Mouse (Mus musculus): Measurements from ENCODE around the gene Mrpl21. TPM values are rescaled to one million over a fixed set of nuclear protein-coding genes. Genes with fewer than 3 reads are reported as not detected.

The Mrpl21 gene
- total and polyA plus RNA-seq, 3 experiments, result 145 to 159 TPM; not detected in 1

- no peak for TF ChIP-seq USF2 (IDR thresholded peaks at IDR 0.05; ENCODE audit: borderline replicate concordance in 1 of 2, insufficient read depth in 1 of 2, low read depth in 1 of 2, low read length in 2 of 2)
- no peak for TF ChIP-seq CTCF (IDR thresholded peaks at IDR 0.05 in 2 of 3, conservative IDR thresholded peaks at IDR 0.05 in 1 of 3; ENCODE audit: control insufficient read depth in 1 of 3, insufficient read depth in 1 of 3, low read depth in 2 of 3, low read length in 3 of 3, poor library complexity in 1 of 3, severe bottlenecking in 1 of 3)
- TF ChIP-seq JUND (IDR thresholded peaks at IDR 0.05; ENCODE audit: low read depth, low read length), result no peak
- TF ChIP-seq ETS1 (IDR thresholded peaks at IDR 0.05; ENCODE audit: low read depth, low read length), result peak; percentile 84
- TF ChIP-seq TBP (IDR thresholded peaks at IDR 0.05; ENCODE audit: low read depth, low read length), result no peak
- TF ChIP-seq UBTF (IDR thresholded peaks at IDR 0.05; ENCODE audit: borderline replicate concordance, insufficient read depth, low read depth, low read length), result no peak
- TF ChIP-seq GABPA (IDR thresholded peaks at IDR 0.05; ENCODE audit: low read depth, low read length), result no peak
These were observed 41.6 kb downstream of the Mrpl21 start (continued) for GRCm38 (mm10) chr19:3324271-3324811.

DNA sequence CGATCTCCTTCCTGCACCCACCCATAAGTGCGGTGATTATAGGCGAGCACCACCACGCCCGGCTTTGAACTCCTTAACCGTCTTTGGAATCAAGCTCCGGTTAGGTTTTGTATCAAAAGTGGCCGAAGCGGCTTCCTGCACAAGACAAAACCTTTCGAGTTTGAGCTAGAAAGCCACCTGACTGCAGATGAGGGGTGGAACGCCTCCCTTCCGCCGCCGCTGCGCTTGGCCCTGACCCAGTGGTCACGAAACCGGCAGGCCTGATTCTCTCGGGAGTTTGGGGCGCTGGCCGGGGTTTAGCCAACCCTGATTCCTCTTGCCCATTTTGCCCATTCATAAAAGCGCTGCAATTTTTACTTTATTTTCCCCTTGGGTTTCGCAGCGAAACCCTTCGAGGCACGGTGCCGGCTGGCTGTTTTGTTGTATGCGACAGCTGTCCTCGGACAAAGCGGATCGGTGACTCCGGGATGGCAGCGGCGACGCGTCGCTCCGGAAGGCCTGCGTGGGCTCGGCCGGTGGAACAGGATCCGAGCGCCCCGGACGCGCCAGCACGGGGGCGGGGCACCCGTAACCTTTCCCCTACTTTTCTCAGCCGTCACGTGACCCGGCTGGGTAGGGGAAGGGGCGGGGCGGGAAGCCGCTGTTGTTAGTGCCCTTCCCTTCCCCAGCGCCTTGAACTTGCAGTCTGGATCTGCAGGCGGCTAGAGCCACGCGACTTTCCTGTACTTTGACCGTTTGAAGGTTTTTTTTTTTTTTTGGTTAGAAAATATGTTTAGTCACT, 42.4 kb downstream of the Mrpl21 start:
- Histone ChIP-seq H3K27me3 (ENCODE audit: control insufficient read depth in 1 of 2, insufficient read depth in 2 of 2, low read length in 2 of 2) (no peaks in the 10 kb centered on the region), H3K36me3 (ENCODE audit: control insufficient read depth in 1 of 2, insufficient read depth in 2 of 2, low read length in 2 of 2) (peaks cover 0 to 11% of the 10 kb centered on the region in 2 experiments; a peak in 2 of 4 replicates), H3K9ac (ENCODE audit: control insufficient read depth, low read depth, low read length, poor library complexity, severe bottlenecking) (peak overlapping the region; percentile 79), H3K27ac (ENCODE audit: control insufficient read depth, low read depth, low read length) (peak overlapping the region; percentile 92), H3K9me3 (replicated peaks; ENCODE audit: insufficient read depth, low read length) (no peaks in the 10 kb centered on the region), H3K4me3 (ENCODE audit: control insufficient read depth in 1 of 2, insufficient read depth in 1 of 2, low read depth in 2 of 2, low read length in 2 of 2) (peak overlapping the region; percentile 68 to 99), H3K4me1 (ENCODE audit: control insufficient read depth in 1 of 2, insufficient read depth in 2 of 2, low read length in 2 of 2) (peaks cover 9 to 21% of the 10 kb centered on the region in 2 experiments), H3K79me2 (ENCODE audit: control insufficient read depth, insufficient read depth, low read length, poor library complexity) (peaks cover 1% of the 10 kb centered on the region)
- peak; percentile 95 for DNase-seq (ENCODE audit: low read depth, low spot score)
- TF ChIP-seq CHD2 (IDR thresholded peaks at IDR 0.05; ENCODE audit: low read length) (no peak), ZNF384 (IDR thresholded peaks at IDR 0.05; ENCODE audit: low read depth, low read length) (peak; percentile 88), NELFE (IDR thresholded peaks at IDR 0.05; ENCODE audit: low read depth, low read length) (peak; percentile 71), CTCF (IDR thresholded peaks at IDR 0.05 in 2 of 3, conservative IDR thresholded peaks at IDR 0.05 in 1 of 3; ENCODE audit: control insufficient read depth in 1 of 3, insufficient read depth in 1 of 3, low read depth in 2 of 3, low read length in 3 of 3, poor library complexity in 1 of 3, severe bottlenecking in 1 of 3) (no peak), KAT2A (conservative IDR thresholded peaks at IDR 0.05; ENCODE audit: low read depth, low read length) (no peak), POLR2A (IDR thresholded peaks at IDR 0.05; ENCODE audit: control insufficient read depth in 1 of 2, insufficient read depth in 1 of 2, low read depth in 1 of 2, low read length in 2 of 2, poor library complexity in 1 of 2) (peak; percentile 31 to 80; a peak in 3 of 4 replicates), BHLHE40 (IDR thresholded peaks at IDR 0.05; ENCODE audit: borderline replicate concordance, low read depth, low read length) (peak; percentile 81), MAZ (IDR thresholded peaks at IDR 0.05; ENCODE audit: low read depth, low read length) (peak; percentile 53; the same call in 1 of the 2 replicates), MXI1 (IDR thresholded peaks at IDR 0.05; ENCODE audit: low read depth, low read length) (peak; percentile 89), RAD21 (IDR thresholded peaks at IDR 0.05; ENCODE audit: low read depth, low read length) (no peak), GABPA (IDR thresholded peaks at IDR 0.05; ENCODE audit: low read depth, low read length) (no peak), ZKSCAN1 (IDR thresholded peaks at IDR 0.05; ENCODE audit: low read depth, low read length) (no peak), ZC3H11A (IDR thresholded peaks at IDR 0.05; ENCODE audit: low read depth, low read length) (no peak), E2F4 (IDR thresholded peaks at IDR 0.05; ENCODE audit: borderline replicate concordance, low read depth, low read length) (no peak), USF1 (IDR thresholded peaks at IDR 0.05; ENCODE audit: low read depth, low read length) (peak; percentile 99), MAFK (IDR thresholded peaks at IDR 0.05; ENCODE audit: borderline replicate concordance, low read depth, low read length) (no peak), TAL1 (IDR thresholded peaks at IDR 0.05; ENCODE audit: low read length) (no peak), SMC3 (IDR thresholded peaks at IDR 0.05; ENCODE audit: low read depth, low read length) (no peak), ETS1 (IDR thresholded peaks at IDR 0.05; ENCODE audit: low read depth, low read length) (peak; percentile 62), SIN3A (IDR thresholded peaks at IDR 0.05; ENCODE audit: low read length) (peak; percentile 81; the same call in 1 of the 2 replicates), NRF1 (IDR thresholded peaks at IDR 0.05; ENCODE audit: insufficient read depth, low read depth, low read length, poor library complexity, severe bottlenecking) (no peak), JUND (IDR thresholded peaks at IDR 0.05; ENCODE audit: low read depth, low read length) (no peak), EP300 (IDR thresholded peaks at IDR 0.05; ENCODE audit: low read depth in 1 of 2, low read length in 2 of 2) (peak in 1 of 2 experiments; percentile 64; a peak in 2 of 4 replicates), ZMIZ1 (IDR thresholded peaks at IDR 0.05; ENCODE audit: low read depth, low read length) (peak; percentile 55), GATA1 (IDR thresholded peaks at IDR 0.05; ENCODE audit: low read depth, low read length) (no peak), TBP (IDR thresholded peaks at IDR 0.05; ENCODE audit: low read depth, low read length) (no peak), MEF2A (IDR thresholded peaks at IDR 0.05; ENCODE audit: extremely low read depth, insufficient replicate concordance, low read depth, low read length, poor library complexity, severe bottlenecking) (no peak), POLR2AphosphoS2 (IDR thresholded peaks at IDR 0.05; ENCODE audit: low read length) (no peak), TCF12 (IDR thresholded peaks at IDR 0.05; ENCODE audit: low read depth, low read length) (no peak)
